Comparison of ENCODE assay signal across 19 mouse cellular contexts in the genomic region with DNA sequence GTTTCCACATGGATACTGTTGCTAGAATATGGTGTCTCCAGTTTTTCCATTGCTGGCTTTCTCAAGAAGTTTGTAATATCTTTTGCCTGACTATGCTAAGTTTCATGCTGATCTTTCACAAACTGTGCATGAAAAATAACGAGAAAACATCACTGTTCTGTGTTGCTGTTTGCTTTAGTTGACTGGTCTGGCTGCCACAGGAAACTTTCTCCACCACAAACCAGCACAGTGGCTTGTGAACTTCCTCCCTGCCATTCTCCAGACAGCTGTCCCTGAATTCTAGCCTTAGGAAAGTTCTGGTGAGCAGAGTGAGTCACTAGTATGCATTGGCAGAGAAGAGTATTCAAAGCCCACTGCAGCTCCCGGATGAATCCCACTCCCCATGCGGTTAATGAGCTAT. TPM values are rescaled to one million over a fixed set of nuclear protein-coding genes. Genes with fewer than 3 reads are reported as not detected.
A peak's percentile ranks its signal among the peaks of the same experiment; 100 is the strongest.
DNase-seq lines count a peak whose midpoint lies in the region; ATAC-seq lines count a peak whose summit lies in the region.
"Had no signal": no experiment of that assay in that cellular context is flagged by ENCODE, and none has a peak within 500 bp of the region (broad histone marks: within the 10 kb centered on the region; RNA-seq: fewer than 3 reads in every experiment).

No protein-coding gene starts in this region.

- intact Hi-C loops in heart, postnatal 36 days (cut with DNase I), result no loop called here

- ATAC-seq in granulocyte monocyte progenitor cell, adult 5-6 weeks (replicated peaks; ENCODE audit: poor library complexity, severe bottlenecking), result peak; percentile 87
- ATAC-seq in megakaryocyte progenitor cell, adult 5-6 weeks (replicated peaks; ENCODE audit: poor library complexity), result peak; percentile 88
- ATAC-seq: forebrain, embryonic 16.5 days; inflammation-experienced regulatory T-cells, adult 6 months; lung, postnatal 0 days; midbrain, embryonic 16.5 days had no signal

- DNase-seq in heart, adult 11 months, result peak; percentile 81
- DNase-seq in heart, postnatal 36 days, result no peak
- peak; percentile 2 for DNase-seq in thymus, postnatal 0 days (ENCODE audit: low spot score)
- DNase-seq in thymus, postnatal 10 days (ENCODE audit: low spot score in 2 of 2), result no peak
- no peak for DNase-seq in embryo, embryonic 11 days
- no peak for DNase-seq in kidney, postnatal 36 days
- DNase-seq: adrenal gland, postnatal 36 days; cerebellum, adult 2 months; kidney, adult 8-10 months; kidney, postnatal 14 days; liver; thymus, postnatal 14 days had no signal

RNA-seq across cellular contexts. Expression of a gene that starts 1.1 kb away (rescaled TPM):
- 1 to 10 TPM; 2.9 to 3.7 TPM for total RNA-seq in heart, postnatal 36 days (2021)
- 1.8 and 3.4 TPM in 2 replicates for polyA plus RNA-seq in thymus, postnatal 0 days (2015; fragmentation: Nextera tagmentation; extraction: Ambion mirVana)
- 13.2 TPM in 1 of 2 replicates, not detected in the other for total RNA-seq in granulocyte monocyte progenitor cell, adult 5-6 weeks (2014; fragmentation: Nextera tagmentation)
- total RNA-seq in granulocyte monocyte progenitor cell, adult 5-6 weeks (2017), result not detected in 2 replicates
- total RNA-seq in megakaryocyte progenitor cell, adult 5-6 weeks (2015), result 0.25 and 2.0 TPM in 2 replicates
- total RNA-seq in megakaryocyte progenitor cell, adult 5-6 weeks (2017), result 0.21 and 0.30 TPM in 2 replicates
- polyA plus RNA-seq: erythroblast, embryonic 14.5 days had no signal

Comparison
In these comparisons a context has a peak if more than half of its experiments do, and no peak if none do; other contexts are left out.
1. DNase-seq: peak in heart, adult 11 months (single experiment) and thymus, postnatal 0 days (single experiment); none in heart, postnatal 36 days (0 of 2), thymus, postnatal 10 days (0 of 2), embryo, embryonic 11 days (single experiment) and kidney, postnatal 36 days (0 of 2).